17 mouse cellular contexts compared by ENCODE assay signal in genomic region chr4:149570498-149570863, GRCm38 (mm10). TPM values are rescaled to one million over a fixed set of nuclear protein-coding genes. Genes with fewer than 3 reads are reported as not detected.
DNase-seq lines count a peak whose midpoint lies in the region; ATAC-seq and TF ChIP-seq lines count a peak whose summit lies in the region.
"Had no signal": no experiment of that assay in that cellular context is flagged by ENCODE, and none has a peak within 500 bp of the region (broad histone marks: within the 10 kb centered on the region; RNA-seq: fewer than 3 reads in every experiment).

No protein-coding gene starts in this region.

- H3K9me3 ChIP-seq in MEL (replicated peaks; ENCODE audit: insufficient read depth, low read length), result no peaks in the 10 kb centered on the region
- H3K9me3 ChIP-seq in intestine, postnatal 0 days (ENCODE audit: control insufficient read depth), result no peaks in the 10 kb centered on the region
- H3K9me3 ChIP-seq in forebrain, embryonic 12.5 days, result no peaks in the 10 kb centered on the region
- H3K9me3 ChIP-seq: embryonic facial prominence, embryonic 13.5 days; heart, embryonic 13.5 days; hindbrain, embryonic 15.5 days had no signal

- H3K27me3 ChIP-seq in MEL (ENCODE audit: control insufficient read depth in 1 of 2, insufficient read depth in 2 of 2, low read length in 2 of 2), result no peaks in the 10 kb centered on the region; a peak in 1 of 4 replicates
- H3K27me3 ChIP-seq in intestine, postnatal 0 days (replicated peaks; ENCODE audit: control insufficient read depth, insufficient read depth, low read length), result no peaks in the 10 kb centered on the region
- H3K27me3 ChIP-seq in forebrain, embryonic 12.5 days, result peaks cover 14% of the 10 kb centered on the region; the same call in 1 of the 2 replicates
- H3K27me3 ChIP-seq: hindbrain, embryonic 15.5 days had no signal

- peak overlapping the region; percentile 65 for H3K27ac ChIP-seq in layer of hippocampus, adult 2 months
- H3K27ac ChIP-seq in MEL (ENCODE audit: control insufficient read depth, low read depth, low read length), result no peak overlapping the region
- H3K27ac ChIP-seq in cortical plate, adult 2 months (ENCODE audit: insufficient read depth, low read length), result peak overlapping the region; percentile 53
- H3K27ac ChIP-seq in intestine, postnatal 0 days (ENCODE audit: low read depth, low read length), result peak overlapping the region; percentile 58; the same call in 1 of the 2 replicates
- no peak overlapping the region for H3K27ac ChIP-seq in forebrain, embryonic 12.5 days
- H3K27ac ChIP-seq: heart, embryonic 13.5 days; hindbrain, embryonic 15.5 days had no signal

- TF ChIP-seq CTCF in layer of hippocampus, adult 2 months (conservative IDR thresholded peaks at IDR 0.05), result no peak
- no peak for TF ChIP-seq CTCF in MEL (IDR thresholded peaks at IDR 0.05 in 2 of 3, conservative IDR thresholded peaks at IDR 0.05 in 1 of 3; ENCODE audit: control insufficient read depth in 1 of 3, insufficient read depth in 1 of 3, low read depth in 2 of 3, low read length in 3 of 3, poor library complexity in 1 of 3, severe bottlenecking in 1 of 3)
- TF ChIP-seq CTCF in cortical plate, adult 2 months (IDR thresholded peaks at IDR 0.05; ENCODE audit: extremely low read depth, insufficient read depth, low read length), result no peak
- no peak for TF ChIP-seq CTCF in intestine, postnatal 0 days (IDR thresholded peaks at IDR 0.05; ENCODE audit: low read depth)

- no peak for DNase-seq in layer of hippocampus, adult 2 months (ENCODE audit: low spot score in 2 of 2)
- no peak for DNase-seq in layer of hippocampus, adult 9-11 months
- no peak for DNase-seq in MEL (ENCODE audit: low read depth, low spot score)
- DNase-seq in spleen, adult 12 weeks (ENCODE audit: low spot score), result no peak
- DNase-seq in spleen, postnatal 14 days (ENCODE audit: low spot score in 2 of 2), result no peak
- DNase-seq: adrenal gland, postnatal 10 days; cerebellum, adult 11 months; cerebellum, adult 8-10 months; cerebellum, postnatal 14 days; heart, postnatal 36 days had no signal

- no peak overlapping the region for H3K4me3 ChIP-seq in layer of hippocampus, adult 2 months
- H3K4me3 ChIP-seq in MEL (ENCODE audit: control insufficient read depth in 1 of 2, insufficient read depth in 1 of 2, low read depth in 2 of 2, low read length in 2 of 2), result no peak overlapping the region
- H3K4me3 ChIP-seq in cortical plate, adult 2 months (ENCODE audit: insufficient read depth, low read length), result no peak overlapping the region
- no peak overlapping the region for H3K4me3 ChIP-seq in intestine, postnatal 0 days (ENCODE audit: low read depth, low read length)
- H3K4me3 ChIP-seq in forebrain, embryonic 12.5 days (replicated peaks), result no peak overlapping the region
- H3K4me3 ChIP-seq: embryonic facial prominence, embryonic 13.5 days; heart, embryonic 13.5 days; hindbrain, embryonic 15.5 days had no signal

- no peak for TF ChIP-seq RAD21 in MEL (IDR thresholded peaks at IDR 0.05; ENCODE audit: low read depth, low read length)

- H3K4me2 ChIP-seq in intestine, postnatal 0 days (replicated peaks; ENCODE audit: low read depth), result no peak overlapping the region
- no peak overlapping the region for H3K4me2 ChIP-seq in forebrain, embryonic 12.5 days
- H3K4me2 ChIP-seq: embryonic facial prominence, embryonic 13.5 days; heart, embryonic 13.5 days; hindbrain, embryonic 15.5 days had no signal

- no peaks in the 10 kb centered on the region for H3K79me2 ChIP-seq in MEL (ENCODE audit: control insufficient read depth, insufficient read depth, low read length, poor library complexity)

- H3K9ac ChIP-seq in MEL (ENCODE audit: control insufficient read depth, low read depth, low read length, poor library complexity, severe bottlenecking), result no peak overlapping the region
- H3K9ac ChIP-seq in intestine, postnatal 0 days (ENCODE audit: low read depth, low read length), result no peak overlapping the region
- H3K9ac ChIP-seq in forebrain, embryonic 12.5 days, result no peak overlapping the region
- H3K9ac ChIP-seq: embryonic facial prominence, embryonic 13.5 days; heart, embryonic 13.5 days; hindbrain, embryonic 15.5 days had no signal

- no peaks in the 10 kb centered on the region for H3K36me3 ChIP-seq in MEL (ENCODE audit: control insufficient read depth in 1 of 2, insufficient read depth in 2 of 2, low read length in 2 of 2)
- no peaks in the 10 kb centered on the region; the same call in 1 of the 2 replicates for H3K36me3 ChIP-seq in intestine, postnatal 0 days (ENCODE audit: control insufficient read depth, insufficient read depth)
- H3K36me3 ChIP-seq in forebrain, embryonic 12.5 days (replicated peaks), result no peaks in the 10 kb centered on the region
- H3K36me3 ChIP-seq: hindbrain, embryonic 15.5 days had no signal

- no peaks in the 10 kb centered on the region for H3K4me1 ChIP-seq in MEL (ENCODE audit: control insufficient read depth in 1 of 2, insufficient read depth in 2 of 2, low read length in 2 of 2)
- H3K4me1 ChIP-seq in cortical plate, adult 2 months (ENCODE audit: control insufficient read depth, insufficient read depth, low read length), result peaks cover 10% of the 10 kb centered on the region
- H3K4me1 ChIP-seq in intestine, postnatal 0 days (replicated peaks; ENCODE audit: control insufficient read depth, insufficient read depth, low read length), result peaks cover 16% of the 10 kb centered on the region
- peaks cover 32% of the 10 kb centered on the region for H3K4me1 ChIP-seq in forebrain, embryonic 12.5 days

- ATAC-seq in intestine, postnatal 0 days, result no peak
- ATAC-seq in forebrain, embryonic 12.5 days (ENCODE audit: low FRiP score), result no peak
- ATAC-seq: forebrain, embryonic 14.5 days had no signal

- no peak for TF ChIP-seq POLR2A in MEL (IDR thresholded peaks at IDR 0.05; ENCODE audit: control insufficient read depth in 1 of 2, insufficient read depth in 1 of 2, low read depth in 1 of 2, low read length in 2 of 2, poor library complexity in 1 of 2)
- TF ChIP-seq POLR2A in cortical plate, adult 2 months (IDR thresholded peaks at IDR 0.05; ENCODE audit: extremely low read depth, insufficient read depth, low read length), result no peak

- no peak for TF ChIP-seq EP300 in MEL (IDR thresholded peaks at IDR 0.05; ENCODE audit: low read depth in 1 of 2, low read length in 2 of 2)

- 48% methylated on average over 4 of the region's 4 CpGs for WGBS in intestine, postnatal 0 days
- 83% methylated on average over 4 of the region's 4 CpGs for WGBS in forebrain, embryonic 12.5 days

TF ChIP-seq in MEL, 35 proteins besides CTCF, POLR2A, EP300 and RAD21:
- TF ChIP-seq UBTF (IDR thresholded peaks at IDR 0.05; ENCODE audit: borderline replicate concordance, insufficient read depth, low read depth, low read length) (no peak), RCOR1 (IDR thresholded peaks at IDR 0.05; ENCODE audit: low read depth, low read length) (no peak), TCF12 (IDR thresholded peaks at IDR 0.05; ENCODE audit: low read depth, low read length) (no peak), USF2 (IDR thresholded peaks at IDR 0.05; ENCODE audit: borderline replicate concordance in 1 of 2, insufficient read depth in 1 of 2, low read depth in 1 of 2, low read length in 2 of 2) (no peak), USF1 (IDR thresholded peaks at IDR 0.05; ENCODE audit: low read depth, low read length) (0 out of 2 replicates have a peak, but pooled peaks have one; percentile 18), ZC3H11A (IDR thresholded peaks at IDR 0.05; ENCODE audit: low read depth, low read length) (no peak), KAT2A (conservative IDR thresholded peaks at IDR 0.05; ENCODE audit: low read depth, low read length) (no peak), NELFE (IDR thresholded peaks at IDR 0.05; ENCODE audit: low read depth, low read length) (no peak)

RNA-seq across cellular contexts. Expression of gene Clstn1, which starts 15.8 kb away (rescaled TPM):
- total RNA-seq in layer of hippocampus, adult 2 months (2021), result 100 to 1,000 TPM; 748 to 817 TPM
- 19.3 and 26.6 TPM in 2 replicates for total RNA-seq in MEL (2012; rRNA removed)
- polyA plus RNA-seq in MEL (2012; ENCODE audit: insufficient read depth in 1 of 2, insufficient read length in 2 of 2, low read depth in 1 of 2, low replicate concordance in 2 of 2, missing spikeins in 1 of 2), result 1 to 10 TPM in 1 of 2 experiments, not detected in 1; 6.1 TPM
- polyA plus RNA-seq in cortical plate, adult 2 months (2012; rRNA removed), result 406 and 407 TPM in 2 replicates
- 34.3 and 34.7 TPM in 2 replicates for polyA plus RNA-seq in intestine, postnatal 0 days (2015; fragmentation: Nextera tagmentation; extraction: Ambion mirVana)
- polyA plus RNA-seq in forebrain, embryonic 12.5 days (2016; fragmentation: Nextera tagmentation; extraction: Ambion mirVana), result 58.1 and 75.4 TPM in 2 replicates

RNA-seq across cellular contexts. Expression of gene Ctnnbip1, which starts 52.4 kb away (rescaled TPM):
- total RNA-seq in layer of hippocampus, adult 2 months (2021), result 10 to 100 TPM; 32.2 to 34.4 TPM
- 10.8 and 12.7 TPM in 2 replicates for total RNA-seq in MEL (2012; rRNA removed)
- polyA plus RNA-seq in MEL (2012; ENCODE audit: insufficient read depth in 1 of 2, insufficient read length in 2 of 2, low read depth in 1 of 2, low replicate concordance in 2 of 2, missing spikeins in 1 of 2), result 10 to 100 TPM in 1 of 2 experiments, not detected in 1; 20.2 TPM
- 35.8 and 38.0 TPM in 2 replicates for polyA plus RNA-seq in cortical plate, adult 2 months (2012; rRNA removed)
- 52.8 and 53.5 TPM in 2 replicates for polyA plus RNA-seq in intestine, postnatal 0 days (2015; fragmentation: Nextera tagmentation; extraction: Ambion mirVana)
- 83.9 and 84.8 TPM in 2 replicates for polyA plus RNA-seq in forebrain, embryonic 12.5 days (2016; fragmentation: Nextera tagmentation; extraction: Ambion mirVana)

Comparison
In these comparisons a context has a peak if more than half of its experiments do, and no peak if none do; other contexts are left out.
1. H3K27ac ChIP-seq: peak in layer of hippocampus, adult 2 months (single experiment), cortical plate, adult 2 months (single experiment) and intestine, postnatal 0 days (single experiment); none in MEL (single experiment) and forebrain, embryonic 12.5 days (single experiment).